ENCODE assay signal across 13 mouse cellular contexts in genomic region chr17:87062639-87063038, GRCm38 (mm10). TPM values are rescaled to one million over a fixed set of nuclear protein-coding genes. Genes with fewer than 3 reads are reported as not detected.
DNase-seq lines count a peak whose midpoint lies in the region; ATAC-seq and TF ChIP-seq lines count a peak whose summit lies in the region.
"Had no signal": no experiment of that assay in that cellular context is flagged by ENCODE, and none has a peak within 500 bp of the region (broad histone marks: within the 10 kb centered on the region; RNA-seq: fewer than 3 reads in every experiment).

No protein-coding gene starts in this region.

- no peaks in the 10 kb centered on the region for H3K27me3 ChIP-seq in lung, embryonic 16.5 days (ENCODE audit: control insufficient read depth, insufficient read depth, low read depth, low read length)
- no peaks in the 10 kb centered on the region for H3K27me3 ChIP-seq in kidney, postnatal 0 days (ENCODE audit: insufficient read depth, low read length)
- H3K27me3 ChIP-seq in liver, embryonic 11.5 days (replicated peaks; ENCODE audit: control insufficient read depth, insufficient read depth, low read length), result no peaks in the 10 kb centered on the region
- H3K27me3 ChIP-seq: forebrain, embryonic 13.5 days; heart, embryonic 13.5 days had no signal

- no peak for TF ChIP-seq CTCF in kidney, postnatal 0 days (IDR thresholded peaks at IDR 0.05; ENCODE audit: low read depth)

- no peak for ATAC-seq in lung, embryonic 16.5 days (ENCODE audit: low read depth)
- ATAC-seq in kidney, postnatal 0 days (replicated peaks; ENCODE audit: low FRiP score, low read depth), result no peak
- ATAC-seq in liver, embryonic 11.5 days (replicated peaks; ENCODE audit: low FRiP score), result no peak
- ATAC-seq: forebrain, embryonic 13.5 days; inflammation-experienced regulatory T-cells, adult 6 months had no signal

- H3K36me3 ChIP-seq in lung, embryonic 16.5 days (ENCODE audit: control insufficient read depth, insufficient read depth, low read length), result no peaks in the 10 kb centered on the region
- no peaks in the 10 kb centered on the region for H3K36me3 ChIP-seq in kidney, postnatal 0 days (ENCODE audit: insufficient read depth, low read length)
- H3K36me3 ChIP-seq in liver, embryonic 11.5 days (ENCODE audit: control insufficient read depth, insufficient read depth, low read length), result no peaks in the 10 kb centered on the region
- H3K36me3 ChIP-seq: heart, embryonic 13.5 days had no signal

- H3K4me2 ChIP-seq in lung, embryonic 16.5 days (ENCODE audit: low read depth, low read length), result peak overlapping the region; percentile 8; the same call in 1 of the 2 replicates
- H3K4me2 ChIP-seq in kidney, postnatal 0 days (ENCODE audit: low read length), result no peak overlapping the region
- H3K4me2 ChIP-seq in liver, embryonic 11.5 days, result no peak overlapping the region
- H3K4me2 ChIP-seq: forebrain, embryonic 13.5 days; heart, embryonic 13.5 days had no signal

- H3K4me3 ChIP-seq in lung, embryonic 16.5 days (ENCODE audit: low read length), result no peak overlapping the region
- no peak overlapping the region for H3K4me3 ChIP-seq in kidney, postnatal 0 days (replicated peaks; ENCODE audit: low read depth, low read length)
- no peak overlapping the region for H3K4me3 ChIP-seq in liver, embryonic 11.5 days (ENCODE audit: low read depth, low read length)
- H3K4me3 ChIP-seq: forebrain, embryonic 13.5 days; heart, embryonic 13.5 days had no signal

- peak; percentile 31 for DNase-seq in adrenal gland, postnatal 14 days
- DNase-seq in adrenal gland, postnatal 4 days (ENCODE audit: low spot score in 2 of 2), result no peak
- DNase-seq in lung, postnatal 14 days, result no peak
- no peak for DNase-seq in kidney, postnatal 0 days (ENCODE audit: low spot score)
- no peak for DNase-seq in left cerebral cortex, adult 8-10 months (ENCODE audit: low spot score in 2 of 2)
- no peak for DNase-seq in liver, embryonic 11.5 days (ENCODE audit: low spot score)
- no peak for DNase-seq in layer of hippocampus, adult 9-10 months (ENCODE audit: low spot score)
- DNase-seq: left cerebral cortex, postnatal 4 days; thymus, adult 2 months had no signal

- no peak overlapping the region for H3K9ac ChIP-seq in lung, embryonic 16.5 days (ENCODE audit: low read length)
- H3K9ac ChIP-seq in kidney, postnatal 0 days (ENCODE audit: low read depth, low read length), result no peak overlapping the region
- H3K9ac ChIP-seq in liver, embryonic 11.5 days (ENCODE audit: low read depth, low read length), result no peak overlapping the region
- H3K9ac ChIP-seq: forebrain, embryonic 13.5 days; heart, embryonic 13.5 days had no signal

- peak overlapping the region; percentile 68 for H3K27ac ChIP-seq in lung, embryonic 16.5 days (ENCODE audit: low read length)
- H3K27ac ChIP-seq in kidney, postnatal 0 days, result peak overlapping the region; percentile 57; the same call in 1 of the 2 replicates
- no peak overlapping the region for H3K27ac ChIP-seq in liver, embryonic 11.5 days (ENCODE audit: low read depth, low read length)
- H3K27ac ChIP-seq: forebrain, embryonic 13.5 days; heart, embryonic 13.5 days had no signal

- H3K9me3 ChIP-seq in lung, embryonic 16.5 days (ENCODE audit: control insufficient read depth, low read length), result no peaks in the 10 kb centered on the region
- H3K9me3 ChIP-seq in kidney, postnatal 0 days (replicated peaks; ENCODE audit: low read length), result no peaks in the 10 kb centered on the region
- H3K9me3 ChIP-seq in liver, embryonic 11.5 days (ENCODE audit: control insufficient read depth, low read length), result no peaks in the 10 kb centered on the region
- H3K9me3 ChIP-seq: forebrain, embryonic 13.5 days; heart, embryonic 13.5 days had no signal

- H3K4me1 ChIP-seq in lung, embryonic 16.5 days (replicated peaks; ENCODE audit: control insufficient read depth, insufficient read depth, low read length), result no peaks in the 10 kb centered on the region
- H3K4me1 ChIP-seq in kidney, postnatal 0 days (replicated peaks; ENCODE audit: insufficient read depth, low read length), result peaks cover 8% of the 10 kb centered on the region
- H3K4me1 ChIP-seq in liver, embryonic 11.5 days (replicated peaks; ENCODE audit: control insufficient read depth, insufficient read depth, low read length), result peaks cover 4% of the 10 kb centered on the region
- H3K4me1 ChIP-seq: forebrain, embryonic 13.5 days had no signal

- 62% methylated on average over 9 of the region's 9 CpGs for WGBS in lung, embryonic 16.5 days
- 72% methylated on average over 9 of the region's 9 CpGs for WGBS in kidney, postnatal 0 days
- WGBS in liver, embryonic 11.5 days, result 61% methylated on average over 9 of the region's 9 CpGs

RNA-seq across cellular contexts. Expression of gene Cript, which starts 37.3 kb away (rescaled TPM):
- 54.2 and 55.5 TPM in 2 replicates for total RNA-seq in adrenal gland, postnatal 14 days (2021)
- 10 to 100 TPM; 49.8 to 50.1 TPM for total RNA-seq in adrenal gland, postnatal 4 days (2021)
- polyA plus RNA-seq in lung, embryonic 16.5 days (2015; fragmentation: Nextera tagmentation; extraction: Ambion mirVana), result 133 and 138 TPM in 2 replicates
- 171 and 177 TPM in 2 replicates for polyA plus RNA-seq in kidney, postnatal 0 days (2015; fragmentation: Nextera tagmentation; extraction: Ambion mirVana)
- 10 to 100 TPM; 54.1 to 75.8 (median 67.2) TPM for total RNA-seq in left cerebral cortex, adult 8-10 months (2022)
- polyA plus RNA-seq in liver, embryonic 11.5 days (2014; fragmentation: Nextera tagmentation; extraction: Ambion mirVana), result 98.6 and 105 TPM in 2 replicates

RNA-seq across cellular contexts. Expression of gene Pigf, which starts 37.4 kb away (rescaled TPM):
- total RNA-seq in adrenal gland, postnatal 14 days (2021), result 9.8 and 13.0 TPM in 2 replicates
- 10 to 100 TPM; 11.4 to 13.0 TPM for total RNA-seq in adrenal gland, postnatal 4 days (2021)
- 30.5 and 31.0 TPM in 2 replicates for polyA plus RNA-seq in lung, embryonic 16.5 days (2015; fragmentation: Nextera tagmentation; extraction: Ambion mirVana)
- polyA plus RNA-seq in kidney, postnatal 0 days (2015; fragmentation: Nextera tagmentation; extraction: Ambion mirVana), result 48.4 and 48.7 TPM in 2 replicates
- total RNA-seq in left cerebral cortex, adult 8-10 months (2022), result 10 to 100 TPM; 18.0 to 21.0 (median 20.5) TPM
- 30.7 and 31.3 TPM in 2 replicates for polyA plus RNA-seq in liver, embryonic 11.5 days (2014; fragmentation: Nextera tagmentation; extraction: Ambion mirVana)

RNA-seq across cellular contexts. Expression of gene Socs5, which starts 44.8 kb away (rescaled TPM):
- total RNA-seq in adrenal gland, postnatal 14 days (2021), result 58.9 and 60.7 TPM in 2 replicates
- 10 to 100 TPM; 53.0 to 53.4 TPM for total RNA-seq in adrenal gland, postnatal 4 days (2021)
- polyA plus RNA-seq in lung, embryonic 16.5 days (2015; fragmentation: Nextera tagmentation; extraction: Ambion mirVana), result 10.5 and 11.6 TPM in 2 replicates
- 15.6 and 15.7 TPM in 2 replicates for polyA plus RNA-seq in kidney, postnatal 0 days (2015; fragmentation: Nextera tagmentation; extraction: Ambion mirVana)
- 100 to 1,000 TPM; 106 to 127 (median 111) TPM for total RNA-seq in left cerebral cortex, adult 8-10 months (2022)
- polyA plus RNA-seq in liver, embryonic 11.5 days (2014; fragmentation: Nextera tagmentation; extraction: Ambion mirVana), result 7.1 and 7.9 TPM in 2 replicates
